Mouse (Mus musculus) naive thymus-derived CD4-positive, alpha-beta T cell, adult 2 months (primary cell): Measurements from ENCODE around the gene H3f3b.
"Not testable (repeated sequence)": the region's sequence is repeated elsewhere in the genome, so short reads cannot be mapped to it uniquely, and the experiment has no call there.

Source experiments
- DNase-seq: peaks from one replicate; pipeline ENCODE4 v3.0.0-alpha.2; 2011; ENCODE audit warnings: low read depth

H3f3b gene

GRCm38 (mm10) chr11:116021328-116022220, 6.2 kb downstream of the H3f3b start:
- peak; percentile 57 for DNase-seq

GRCm38 (mm10) chr11:116020519-116020922, 7.2 kb downstream of the H3f3b start:
- DNase-seq, result peak; percentile 68

DNA sequence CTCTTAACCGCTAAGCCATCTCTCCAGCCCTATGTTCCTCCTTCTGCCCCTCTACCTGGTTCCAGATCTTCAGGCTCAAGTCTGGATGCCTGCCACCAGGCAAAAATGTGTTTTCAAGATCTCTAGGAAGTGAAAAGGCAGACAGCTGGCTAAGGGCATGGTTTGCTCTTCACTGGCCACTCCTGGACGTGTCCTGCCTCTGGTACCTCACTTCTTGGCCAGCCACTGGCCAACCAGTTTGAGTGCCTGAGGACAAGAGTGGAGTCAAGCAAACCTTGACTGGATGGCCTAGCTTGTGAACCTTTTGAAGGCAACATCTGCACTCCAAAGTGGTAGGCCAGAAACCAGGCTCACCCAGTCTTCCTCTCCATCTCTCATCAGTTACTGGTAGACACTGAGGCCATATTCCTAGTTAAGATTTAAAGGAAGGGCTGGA, 7.8 kb downstream of the H3f3b start:
- peak; percentile 66 for DNase-seq

GRCm38 (mm10) chr11:116019360-116019791, 8.4 kb downstream of the H3f3b start:
- DNase-seq, result peak; percentile 56

DNA sequence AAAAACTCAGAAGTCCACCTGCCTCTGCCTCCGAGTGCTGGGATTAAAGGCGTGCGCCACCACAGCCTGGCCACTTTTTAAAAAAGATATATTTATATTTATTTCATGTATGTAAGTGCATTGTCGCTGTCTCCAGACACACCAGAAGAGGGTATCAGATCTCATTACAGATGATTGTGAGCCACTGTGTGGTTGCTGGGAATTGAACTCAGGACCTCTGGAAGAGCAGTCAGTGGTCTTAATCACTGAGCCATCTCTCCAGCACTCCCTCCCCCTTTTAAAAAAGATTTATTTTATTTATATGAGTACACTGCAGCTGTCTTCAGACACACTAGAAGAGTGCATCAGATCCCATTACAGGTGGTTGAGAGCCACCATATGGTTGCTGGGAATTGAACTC, 8.9 kb downstream of the H3f3b start:
- not testable (repeated sequence) for DNase-seq

- peak; percentile 61 for DNase-seq
Measured at GRCm38 (mm10) chr11:116018106-116018505, 9.7 kb downstream of the H3f3b start.

DNA sequence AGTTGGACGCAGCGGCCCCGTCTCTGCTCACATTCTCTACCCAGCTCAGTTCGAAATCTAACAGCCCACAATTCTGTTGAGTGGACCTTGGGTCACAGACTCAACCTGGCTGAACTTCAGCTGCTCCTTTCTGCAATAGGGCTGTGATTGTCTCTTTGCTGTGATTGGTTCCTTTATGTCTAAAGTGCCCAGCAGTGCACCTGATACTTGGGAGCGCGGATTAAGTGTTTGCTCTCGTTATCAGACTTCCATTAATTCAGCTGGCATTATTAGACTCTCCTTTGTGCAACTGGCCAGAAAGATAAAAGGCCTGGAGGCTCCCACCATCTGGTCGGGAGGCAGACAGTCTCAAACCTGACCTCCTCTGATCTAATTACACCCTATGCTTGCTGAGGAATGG, 12.9 kb downstream of the H3f3b start:
- no peak for DNase-seq

- peak; percentile 90 for DNase-seq
Measured at GRCm38 (mm10) chr11:116012262-116012947, 15.4 kb downstream of the H3f3b start, which contains the start of gene Galk1. Gene Galk1 (minus strand): TSS chr11:116012719.

DNA sequence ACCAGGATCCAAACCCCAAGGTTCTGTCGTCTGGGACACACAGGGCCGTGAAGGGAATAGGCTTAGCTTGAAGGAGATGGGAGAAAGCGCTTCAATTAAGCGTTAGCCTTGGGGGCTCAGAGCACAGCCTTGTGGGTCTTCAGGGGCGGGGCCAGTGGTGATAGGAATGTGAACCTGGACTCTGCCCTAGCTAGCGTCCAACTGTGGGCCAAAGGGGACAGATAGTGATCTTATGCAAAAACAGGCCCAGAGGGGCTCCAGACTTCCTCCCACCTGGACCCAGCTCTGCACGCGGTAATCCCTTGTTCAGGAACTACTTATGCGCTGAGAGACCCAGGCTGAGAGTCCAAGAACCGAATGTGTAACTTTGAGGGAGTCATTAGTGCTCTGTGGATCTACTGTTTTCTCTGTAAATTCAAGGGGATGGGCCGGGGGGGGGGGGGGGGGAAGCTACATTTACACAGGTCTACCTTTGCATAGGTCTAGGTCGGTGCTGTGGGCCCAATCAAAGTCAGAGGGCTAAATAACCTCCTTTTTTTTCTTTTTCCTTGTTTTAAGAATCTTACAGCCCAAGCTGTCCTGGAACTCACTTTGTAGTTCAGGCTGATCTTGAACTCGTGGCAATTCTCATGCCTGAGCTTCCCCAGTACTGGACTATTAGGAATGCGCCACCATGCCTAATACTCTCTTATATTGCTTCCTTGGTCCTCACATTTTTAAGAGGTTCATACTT, 16.1 kb downstream of the H3f3b start:
- no peak for DNase-seq

- no peak for DNase-seq
Measured at GRCm38 (mm10) chr11:116010948-116011347, 16.8 kb downstream of the H3f3b start.

DNA sequence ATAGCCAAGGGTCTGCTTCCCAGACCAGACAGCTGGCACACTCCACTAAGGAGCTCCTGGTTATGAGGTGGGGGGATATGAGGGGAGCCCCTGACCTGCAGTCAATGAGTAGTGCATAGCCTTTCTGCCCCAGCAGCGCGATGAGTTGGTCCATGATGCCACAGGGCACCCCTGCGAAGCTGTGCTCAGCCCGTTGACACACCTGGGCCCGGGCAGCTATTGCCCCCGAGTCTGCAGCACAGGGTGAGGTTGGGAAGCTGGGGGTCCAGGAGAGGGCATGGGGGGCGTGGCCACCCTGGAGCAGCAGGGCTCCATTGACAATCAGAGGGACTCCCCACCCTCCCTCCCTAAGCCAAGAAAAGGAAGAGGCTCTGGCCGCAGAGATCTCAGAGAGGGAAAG, 17.6 kb downstream of the H3f3b start:
- no peak for DNase-seq

GRCm38 (mm10) chr11:116009661-116010060, 18.1 kb downstream of the H3f3b start:
- DNase-seq, result no peak

GRCm38 (mm10) chr11:116008832-116009375, 18.9 kb downstream of the H3f3b start:
- DNase-seq, result no peak

DNA sequence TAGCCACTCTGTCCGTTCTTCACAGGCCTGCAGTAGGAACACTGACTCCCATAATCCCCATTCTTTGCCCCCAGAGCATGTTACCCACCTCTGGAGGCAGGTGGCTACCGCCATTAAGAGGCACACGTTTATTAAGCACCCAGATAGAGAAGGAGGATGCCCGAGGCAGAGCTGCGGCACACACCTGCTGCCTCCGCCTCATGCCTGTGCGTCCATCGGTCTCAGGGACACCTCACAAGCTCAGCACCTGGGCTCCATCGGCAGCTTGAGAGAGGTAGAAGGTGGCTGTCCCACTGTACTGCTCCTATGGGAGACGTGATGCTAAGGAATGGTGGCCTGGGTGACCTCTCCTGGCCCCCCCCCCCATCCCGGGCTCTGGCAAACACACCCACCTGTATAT, 19.4 kb downstream of the H3f3b start:
- DNase-seq, result no peak

DNA sequence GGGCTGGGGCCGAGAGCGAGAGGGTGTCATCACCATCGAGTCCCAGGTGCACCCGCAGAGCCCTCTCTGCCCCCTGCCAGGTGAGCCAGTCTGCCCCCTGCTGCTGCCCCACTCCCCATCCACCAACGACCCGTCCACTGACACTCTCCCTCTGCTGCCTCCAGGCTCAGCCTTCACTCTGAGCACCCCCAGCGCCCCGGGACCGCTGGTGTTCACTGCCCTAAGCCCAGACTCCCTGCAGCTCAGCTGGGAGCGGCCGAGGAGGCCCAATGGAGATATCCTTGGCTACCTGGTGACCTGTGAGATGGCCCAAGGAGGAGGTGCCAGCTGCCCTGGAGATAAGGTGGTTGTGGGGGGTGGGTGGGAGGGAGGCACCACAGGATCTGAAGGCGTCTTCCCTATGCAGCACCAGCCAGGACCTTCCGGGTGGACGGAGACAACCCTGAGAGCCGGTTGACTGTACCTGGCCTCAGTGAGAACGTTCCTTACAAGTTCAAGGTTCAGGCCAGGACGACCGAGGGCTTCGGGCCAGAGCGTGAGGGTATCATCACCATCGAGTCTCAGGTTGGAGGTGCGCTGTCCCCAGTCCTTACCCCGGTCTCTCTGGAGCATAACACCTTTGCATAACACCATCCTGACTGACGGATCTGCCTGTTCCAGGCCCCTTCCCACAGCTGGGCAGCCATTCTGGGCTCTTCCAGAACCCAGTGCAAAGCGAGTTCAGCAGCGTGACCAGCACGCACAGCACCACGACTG, 20.5 kb downstream of the H3f3b start:
- DNase-seq, result no peak

DNA sequence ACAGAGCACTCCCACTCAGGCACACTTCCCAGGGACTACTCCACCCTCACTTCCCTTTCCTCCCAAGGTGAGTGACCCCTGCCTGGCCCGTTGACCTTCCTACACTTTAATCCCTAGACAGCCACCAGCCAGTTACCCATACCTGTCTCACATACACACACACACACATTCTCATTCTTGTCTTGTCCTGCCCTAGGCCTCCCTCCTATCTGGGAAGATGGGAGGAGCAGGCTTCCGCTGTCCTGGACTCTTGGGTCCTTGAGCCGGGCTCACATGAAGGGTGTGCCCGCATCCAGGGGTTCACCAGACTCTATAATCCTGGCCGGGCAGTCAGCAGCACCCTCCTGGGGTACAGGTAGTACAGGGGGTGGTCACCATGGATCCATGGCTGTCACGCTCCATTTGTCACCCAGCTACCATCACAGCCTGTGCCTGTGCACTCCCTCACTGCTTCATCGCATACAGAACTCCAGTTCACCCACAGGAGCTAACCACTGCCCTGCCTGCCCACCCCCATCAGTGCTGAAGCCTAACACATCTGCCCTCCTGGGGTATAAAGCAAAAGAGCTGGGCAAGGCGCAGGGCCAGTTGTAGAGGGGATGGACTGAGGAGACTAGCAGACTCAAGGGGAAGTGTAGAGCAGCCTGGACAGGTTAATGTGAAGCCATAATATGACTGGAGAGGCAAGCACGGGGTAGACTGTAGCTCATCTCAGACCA, 21.9 kb downstream of the H3f3b start:
- DNase-seq, result no peak

GRCm38 (mm10) chr11:116004840-116005700, 22.7 kb downstream of the H3f3b start:
- peak; percentile 72 for DNase-seq

DNA sequence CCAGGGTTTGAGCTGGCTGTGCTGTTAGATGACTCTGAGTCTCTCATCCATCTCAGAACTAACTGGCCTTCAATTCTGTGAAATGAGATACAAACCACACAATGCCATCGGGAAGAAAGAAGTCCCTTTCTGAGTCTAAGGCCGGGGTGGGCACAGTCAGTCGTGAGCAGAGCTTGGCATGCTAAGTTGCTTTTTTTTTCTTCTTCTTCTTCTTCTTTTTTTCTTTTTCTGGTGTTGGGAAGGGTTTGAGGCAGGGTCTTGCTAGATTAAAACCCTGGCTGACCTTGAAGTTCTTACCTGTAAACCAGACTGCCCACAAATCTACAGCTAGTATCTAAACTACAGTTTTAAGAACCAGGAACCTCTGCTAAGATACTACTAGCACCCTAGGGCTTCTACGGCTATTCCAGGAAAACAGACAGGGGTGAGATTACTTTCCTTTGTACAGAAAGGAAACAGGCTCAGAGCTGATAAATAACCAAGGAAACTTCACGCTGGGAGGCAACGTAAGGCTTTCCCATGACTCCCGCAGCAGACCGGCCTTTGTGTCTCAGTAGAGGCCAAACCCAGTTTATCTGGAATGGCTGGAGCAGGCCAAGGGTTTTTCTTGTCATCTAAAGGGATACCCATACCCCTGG, 23.5 kb downstream of the H3f3b start:
- no peak for DNase-seq

DNA sequence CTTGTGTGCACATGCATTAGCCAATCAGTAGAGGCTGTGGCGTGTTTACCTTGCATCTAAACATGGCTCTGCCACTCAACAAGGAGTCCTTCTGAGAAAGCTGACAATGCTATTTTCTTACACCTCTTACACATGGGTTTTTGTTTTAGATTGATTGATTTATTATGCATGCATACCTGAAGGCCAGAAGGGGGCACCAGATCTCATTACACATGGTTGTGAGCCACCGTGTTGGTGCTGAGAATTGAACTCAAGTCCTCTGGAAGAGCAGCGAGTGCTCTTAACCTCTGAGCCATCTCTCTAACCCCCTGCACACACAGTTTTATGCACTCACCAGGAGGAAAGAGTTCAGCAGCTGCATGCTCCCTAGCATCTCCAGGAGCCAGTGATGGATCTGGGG, 24.9 kb downstream of the H3f3b start:
- DNase-seq, result no peak
